Comparison of ENCODE assay signal across 21 mouse cellular contexts in the genomic region with DNA sequence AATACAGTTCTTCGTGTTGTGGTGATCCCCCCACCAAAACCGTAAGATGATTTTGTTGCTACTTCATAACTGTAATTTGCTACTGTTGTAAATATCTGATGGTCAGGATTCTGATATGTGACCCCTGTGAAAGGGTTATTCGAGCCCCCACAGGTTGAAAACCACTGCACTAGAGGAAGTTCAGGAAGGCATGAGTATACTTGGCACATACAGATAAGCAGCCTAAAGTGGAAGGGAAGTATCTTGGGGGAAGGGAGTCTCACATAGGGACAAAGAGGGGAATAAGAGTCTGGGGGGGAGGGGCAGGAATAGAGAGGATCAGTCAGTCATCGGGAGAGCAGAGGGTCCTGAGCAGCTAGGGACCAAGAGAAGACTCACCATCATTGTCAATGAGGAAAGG. TPM values are rescaled to one million over a fixed set of nuclear protein-coding genes. Genes with fewer than 3 reads are reported as not detected.
"Had no signal": no experiment of that assay in that cellular context is flagged by ENCODE, and none has a peak within 500 bp of the region (broad histone marks: within the 10 kb centered on the region; RNA-seq: fewer than 3 reads in every experiment).

No protein-coding gene starts in this region.

- H3K4me3 ChIP-seq: liver, embryonic 13.5 days; liver, embryonic 15.5 days; lung, embryonic 15.5 days; midbrain, embryonic 10.5 days; midbrain, embryonic 12.5 days; myocyte; neural tube, embryonic 13.5 days; neural tube, embryonic 15.5 days had no signal

- DNase-seq: liver, embryonic 13.5 days; liver, postnatal 0 days; lung, adult 2 months; lung, postnatal 14 days; lung, postnatal 36 days; midbrain, embryonic 14.5 days; right cerebral cortex, postnatal 14 days; thymus, adult 2 months; thymus, postnatal 25 days; thymus, postnatal 4 days had no signal

- H3K36me3 ChIP-seq: liver, embryonic 13.5 days; liver, embryonic 15.5 days; lung, embryonic 15.5 days; midbrain, embryonic 10.5 days had no signal

- H3K27me3 ChIP-seq: lung, embryonic 15.5 days; midbrain, embryonic 12.5 days; neural tube, embryonic 13.5 days; neural tube, embryonic 15.5 days had no signal

- H3K9ac ChIP-seq: liver, embryonic 13.5 days; liver, embryonic 15.5 days; liver, postnatal 0 days; lung, embryonic 15.5 days; midbrain, embryonic 12.5 days; neural tube, embryonic 13.5 days; neural tube, embryonic 15.5 days had no signal

- H3K9me3 ChIP-seq: liver, embryonic 13.5 days; liver, embryonic 15.5 days; lung, embryonic 15.5 days; midbrain, embryonic 10.5 days; midbrain, embryonic 12.5 days; neural tube, embryonic 13.5 days; neural tube, embryonic 15.5 days had no signal

- ATAC-seq: liver, postnatal 0 days; lung, postnatal 0 days; midbrain, embryonic 16.5 days had no signal

- H3K4me1 ChIP-seq: lung, embryonic 15.5 days had no signal

- H3K27ac ChIP-seq: liver, embryonic 13.5 days; liver, embryonic 15.5 days; lung, embryonic 15.5 days; macrophage; midbrain, embryonic 10.5 days; midbrain, embryonic 12.5 days; neural tube, embryonic 13.5 days; neural tube, embryonic 15.5 days had no signal

RNA-seq across cellular contexts. Expression of a gene that starts 52.8 kb away (rescaled TPM):
- total RNA-seq: megakaryocyte-erythroid progenitor cell, adult 5-6 weeks had no signal
